10 mouse cellular contexts compared by ENCODE assay signal in the genomic region with DNA sequence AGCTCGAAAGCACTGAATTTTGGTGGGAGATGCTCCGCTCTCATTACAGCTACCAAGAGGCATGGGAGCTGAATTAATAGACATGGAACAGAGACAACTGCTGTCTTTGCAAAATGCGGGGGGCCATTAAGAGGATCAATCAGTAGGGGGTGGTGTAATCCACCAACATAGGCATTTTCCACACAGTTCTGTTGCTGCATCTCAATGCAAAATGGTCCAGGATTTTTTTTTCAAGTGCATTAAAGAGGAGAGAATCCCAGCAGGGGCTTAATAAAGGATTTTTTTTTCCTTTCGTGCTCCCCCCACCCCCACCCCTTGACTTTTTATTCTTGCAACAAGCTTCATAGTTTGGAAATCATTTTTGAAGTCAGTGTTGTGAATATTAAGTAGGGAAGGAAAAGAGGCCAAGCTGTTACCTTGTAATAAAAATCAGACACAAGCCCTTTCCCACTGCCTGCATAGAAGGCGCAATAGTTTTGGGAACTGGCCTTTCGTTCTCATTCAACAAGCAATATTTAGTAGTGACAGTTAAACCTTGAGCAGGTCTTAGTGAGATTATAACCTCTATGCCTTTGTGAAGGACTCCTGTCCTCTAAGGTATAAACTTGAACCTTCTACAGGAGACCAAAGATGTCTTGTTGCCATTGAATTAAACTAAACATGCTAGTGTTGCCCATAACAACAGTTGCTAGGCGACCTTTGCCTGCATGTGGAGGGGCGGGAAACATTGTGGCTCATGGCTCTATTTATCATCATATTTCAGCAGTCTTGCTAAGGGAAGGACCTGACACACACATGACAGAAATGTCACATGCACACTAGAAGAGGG.
DNase-seq lines count a peak whose midpoint lies in the region; ATAC-seq and TF ChIP-seq lines count a peak whose summit lies in the region.
"Had no signal": no experiment of that assay in that cellular context is flagged by ENCODE, and none has a peak within 500 bp of the region (broad histone marks: within the 10 kb centered on the region; RNA-seq: fewer than 3 reads in every experiment).

No protein-coding gene starts in this region.

- no peak overlapping the region for H3K4me2 ChIP-seq in embryonic facial prominence, embryonic 14.5 days (ENCODE audit: low read depth, low read length)

- TF ChIP-seq CTCF in thymus, adult 2 months (IDR thresholded peaks at IDR 0.05; ENCODE audit: borderline replicate concordance, control insufficient read depth, extremely low read depth, insufficient read depth, low read length, poor library complexity): no peak

- no peak overlapping the region for H3K9ac ChIP-seq in embryonic facial prominence, embryonic 14.5 days (ENCODE audit: low read depth, low read length)

- H3K36me3 ChIP-seq in embryonic facial prominence, embryonic 14.5 days (ENCODE audit: control insufficient read depth, insufficient read depth, low read length): no peaks in the 10 kb centered on the region
- no peaks in the 10 kb centered on the region for H3K36me3 ChIP-seq in thymus, adult 2 months (ENCODE audit: control insufficient read depth, insufficient read depth, low read length)

- DNase-seq in embryo, embryonic 10 days (ENCODE audit: low spot score): peak; percentile 59
- DNase-seq in embryonic facial prominence, embryonic 14.5 days (ENCODE audit: low spot score): peak; percentile 44
- DNase-seq in layer of hippocampus, adult 18-20 months (ENCODE audit: low spot score in 2 of 2): peak; percentile 62 to 75
- peak; percentile 31 for DNase-seq in neural tube, embryonic 10.5 days (ENCODE audit: extremely low spot score, low spot score)
- no peak for DNase-seq in natural killer cell, adult 2 months (ENCODE audit: low spot score in 2 of 2)
- no peak for DNase-seq in thymus, adult 2 months
- no peak for DNase-seq in lung, postnatal 14 days
- DNase-seq: spleen, adult 18-20 months had no signal

- no peak for TF ChIP-seq POLR2A in thymus, adult 2 months (IDR thresholded peaks at IDR 0.05; ENCODE audit: control insufficient read depth, extremely low read depth, insufficient read depth, low read length, poor library complexity)

- WGBS in embryonic facial prominence, embryonic 14.5 days: 60% methylated on average over 8 of the region's 8 CpGs
- 90% methylated on average over 8 of the region's 8 CpGs for WGBS in thymus, adult 2 months

- ATAC-seq in embryonic facial prominence, embryonic 14.5 days (ENCODE audit: low read depth): peak; percentile 55; the same call in 1 of the 2 replicates
- ATAC-seq in CD4-positive, CD25-positive, alpha-beta regulatory T cell, adult 4 months: no peak

- no peaks in the 10 kb centered on the region for H3K9me3 ChIP-seq in embryonic facial prominence, embryonic 14.5 days (ENCODE audit: control insufficient read depth, low read length)

- H3K27ac ChIP-seq in embryonic facial prominence, embryonic 14.5 days (replicated peaks; ENCODE audit: low read depth, low read length): no peak overlapping the region
- H3K27ac ChIP-seq in thymus, adult 2 months (ENCODE audit: control insufficient read depth, insufficient read depth, low read length): no peak overlapping the region
- H3K27ac ChIP-seq: kidney, postnatal 0 days had no signal

- H3K27me3 ChIP-seq in embryonic facial prominence, embryonic 14.5 days (replicated peaks; ENCODE audit: control insufficient read depth, insufficient read depth, low read length): no peaks in the 10 kb centered on the region
- no peaks in the 10 kb centered on the region for H3K27me3 ChIP-seq in thymus, adult 2 months (ENCODE audit: control insufficient read depth, insufficient read depth, low read length)

- no peak overlapping the region for H3K4me3 ChIP-seq in embryonic facial prominence, embryonic 14.5 days (ENCODE audit: low read depth, low read length)
- no peak overlapping the region for H3K4me3 ChIP-seq in thymus, adult 2 months (ENCODE audit: control insufficient read depth, insufficient read depth, low read length)

- no peaks in the 10 kb centered on the region for H3K4me1 ChIP-seq in embryonic facial prominence, embryonic 14.5 days (ENCODE audit: control insufficient read depth, insufficient read depth, low read length)
- no peaks in the 10 kb centered on the region for H3K4me1 ChIP-seq in thymus, adult 2 months (replicated peaks; ENCODE audit: control insufficient read depth, insufficient read depth, low read length)

Comparison
In these comparisons a context has a peak if more than half of its experiments do, and no peak if none do; other contexts are left out.
1. DNase-seq: peak in embryo, embryonic 10 days (single experiment), embryonic facial prominence, embryonic 14.5 days (single experiment), layer of hippocampus, adult 18-20 months (2 of 2) and neural tube, embryonic 10.5 days (single experiment); none in natural killer cell, adult 2 months (0 of 2), thymus, adult 2 months (single experiment) and lung, postnatal 14 days (single experiment).